Mouse (Mus musculus) layer of hippocampus, adult 6 months (tissue): ENCODE measurements around the gene Ranbp1. TPM values are rescaled to one million over a fixed set of nuclear protein-coding genes. Genes with fewer than 3 reads are reported as not detected.

ENCODE experiments used
- long read RNA-seq, 2 experiments: library from polyadenylated mRNA; unstranded; transcript quantifications; one replicate each; pipeline ENCODE4 v2.0.0; 2019 to 2020
- microRNA-seq: library from miRNA; unstranded; fragments of <30 nt; microRNA quantifications from one replicate; pipeline ENCODE4 v1.2.0, GENCODE M21; 2020
- polyA plus RNA-seq: library from polyadenylated mRNA; unstranded; fragments of <200 nt; fragmentation: Nextera tagmentation; gene quantifications from 2 replicates; pipeline ENCODE4 v1.2.3, GENCODE M21; 2021

Gene Ranbp1
- polyA plus RNA-seq = 185 and 187 TPM in 2 replicates
- long read RNA-seq, experiment 1, transcript Ranbp1-202 (6 exons, 1,085 nt) = major isoform, 142 of 214 reads
- long read RNA-seq, experiment 1, partial matches to known transcripts = 61 of 214 reads
- long read RNA-seq, experiment 1, other reads (novel, unspliced or antisense) = 6 of 214 reads
- long read RNA-seq, experiment 2, transcript Ranbp1-202 (6 exons, 1,085 nt) = major isoform, 150 of 171 reads
- long read RNA-seq, experiment 2, partial matches to known transcripts = 5 of 171 reads
- long read RNA-seq, experiment 2, other reads (novel, unspliced or antisense) = 16 of 171 reads

GRCm38 (mm10) chr16:18248433-18249363 lies at the start of gene Ranbp1, which contains the start of gene Trmt2a:
Gene Ranbp1 (minus strand): TSS chr16:18248732.
Gene Trmt2a (plus strand): TSS chr16:18248679.

GRCm38 (mm10) chr16:18289067-18289588 lies 40.6 kb upstream of the Ranbp1 start, which contains the start of gene Dgcr8:
Gene Dgcr8 (minus strand): TSS chr16:18289246.

GRCm38 (mm10) chr16:18258221-18258620 lies 9.7 kb upstream of the Ranbp1 start, which contains the start of gene Gm49776:
Gene Gm49776 (minus strand): TSS chr16:18258321.

GRCm38 (mm10) chr16:18234671-18235388 lies 13.7 kb downstream of the Ranbp1 start, which contains the start of gene Zdhhc8:
Gene Zdhhc8 (minus strand): TSS chr16:18235136.

GRCm38 (mm10) chr16:18217579-18217978 lies 31.0 kb downstream of the Ranbp1 start, which contains the start of gene Ccdc188:
Gene Ccdc188 (plus strand): TSS chr16:18217879.

Small RNA genes lying within 50 kb of the gene (microRNA-seq; reads per million reads assigned to microRNA genes)
- gene Gm24572 (not detected), gene Mir1306 (302 reads per million, percentile 69 among the genes with 10 or more reads in this experiment)

Other genes starting within 250 kb of the Ranbp1 start
- 158 and 178 TPM in 2 replicates for gene Dgcr6, start 195.9 kb downstream of the Ranbp1 start, polyA plus RNA-seq
- 47.9 and 57.4 TPM in 2 replicates for gene Prodh, start 158.5 kb downstream of the Ranbp1 start, polyA plus RNA-seq
- gene Rtn4r, start 121.1 kb downstream of the Ranbp1 start, polyA plus RNA-seq = 10.2 and 12.5 TPM in 2 replicates
- gene Ccdc188, start 30.9 kb downstream of the Ranbp1 start, polyA plus RNA-seq = not detected in 2 replicates
- 15.7 and 16.8 TPM in 2 replicates for gene Zdhhc8, start 13.6 kb downstream of the Ranbp1 start, polyA plus RNA-seq
- gene Trmt2a, start 53 bp downstream of the Ranbp1 start, polyA plus RNA-seq = 32.8 and 34.9 TPM in 2 replicates
- gene Gm49776, start 9.6 kb upstream of the Ranbp1 start, polyA plus RNA-seq = not detected in 2 replicates
- gene Dgcr8, start 40.5 kb upstream of the Ranbp1 start, polyA plus RNA-seq = 5.2 and 8.8 TPM in 2 replicates
- gene Tango2, start 99.4 kb upstream of the Ranbp1 start, polyA plus RNA-seq = 124 and 138 TPM in 2 replicates
- gene Arvcf, start 99.5 kb upstream of the Ranbp1 start, polyA plus RNA-seq = 7.9 and 8.8 TPM in 2 replicates
- 38.2 and 40.0 TPM in 2 replicates for gene Txnrd2, start 177.7 kb upstream of the Ranbp1 start, polyA plus RNA-seq
- gene Comt, start 178.1 kb upstream of the Ranbp1 start, polyA plus RNA-seq = 144 and 150 TPM in 2 replicates
- 9.8 and 10.5 TPM in 2 replicates for gene Gnb1l, start 250.0 kb upstream of the Ranbp1 start, polyA plus RNA-seq